Mouse (Mus musculus): ENCODE results near the gene Myh7.

DNA sequence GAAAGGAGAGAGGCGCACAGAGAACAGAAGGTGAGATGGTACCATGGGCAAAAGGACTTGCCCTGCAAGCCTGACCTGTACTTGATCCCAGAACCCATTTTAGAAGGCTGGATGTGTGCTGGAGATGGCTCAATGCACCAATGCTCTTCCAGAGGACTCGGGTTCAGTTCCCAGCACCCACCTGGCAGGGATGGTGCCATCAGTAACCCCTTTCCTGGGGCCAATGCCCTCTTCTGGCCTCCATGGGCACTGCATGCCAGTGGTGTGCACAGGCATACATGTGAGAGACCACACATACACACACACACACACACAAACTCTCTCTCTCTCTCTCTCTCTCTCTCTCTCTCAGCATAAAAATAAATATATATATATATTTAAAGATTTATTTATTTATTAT, 7.0 kb upstream of the Myh7 start:
- TF ChIP-seq CTCF (IDR thresholded peaks at IDR 0.05) (no peak), EP300 (IDR thresholded peaks at IDR 0.05) (no peak)
